Mouse (Mus musculus) limb, embryonic 14.5 days (tissue): Measurements from ENCODE around the gene Mms19. TPM values are rescaled to one million over a fixed set of nuclear protein-coding genes. Genes with fewer than 3 reads are reported as not detected.
A peak's percentile ranks its signal among the peaks of the same experiment; 100 is the strongest.

Experiments used
- ATAC-seq: fragments of 200-750 bp; cut with Nextera tagmentation; 2 replicates; pipeline ENCODE4 v1.8.0; 2017; ENCODE audit warnings: low read depth, moderate number of reproducible peaks, moderate TSS enrichment; ENCODE audit not compliant: low FRiP score
- DNase-seq: peaks from one replicate; pipeline ENCODE4 v3.0.0-alpha.2; 2015; ENCODE audit warnings: low spot score
- H3K27ac ChIP-seq: fragments of 300-500 bp; sonication (generic); replicated peaks from 2 replicates; pipeline ENCODE4 v1.5.1; 2014; ENCODE audit warnings: low read depth, mild to moderate bottlenecking, low read length, moderate library complexity, mixed read lengths
- H3K27me3 ChIP-seq: fragments of 300-500 bp; sonication (generic); 2 replicates; pipeline ENCODE4 v1.6.1; 2014; ENCODE audit warnings: low read length, mixed read lengths; ENCODE audit not compliant: control insufficient read depth, insufficient read depth
- H3K36me3 ChIP-seq: fragments of 300-500 bp; sonication (generic); 2 replicates; pipeline ENCODE4 v1.6.1; 2014; ENCODE audit warnings: mild to moderate bottlenecking, low read length, moderate library complexity, mixed read lengths; ENCODE audit not compliant: control insufficient read depth, insufficient read depth
- H3K4me1 ChIP-seq: fragments of 300-500 bp; sonication (generic); 2 replicates; pipeline ENCODE4 v1.6.1; 2014; ENCODE audit warnings: antibody characterized with exemption, low read length, mixed read lengths; ENCODE audit not compliant: control insufficient read depth, insufficient read depth
- H3K4me2 ChIP-seq: fragments of 300-500 bp; sonication (generic); replicated peaks from 2 replicates; pipeline ENCODE4 v1.6.1; 2014; ENCODE audit warnings: low read depth, mild to moderate bottlenecking, low read length, moderate library complexity; ENCODE audit not compliant: severe bottlenecking
- H3K4me3 ChIP-seq: fragments of 300-500 bp; sonication (generic); replicated peaks from 2 replicates; pipeline ENCODE4 v1.5.1; 2014; ENCODE audit warnings: low read length
- H3K9ac ChIP-seq: fragments of 300-500 bp; sonication (generic); 2 replicates; pipeline ENCODE4 v1.6.1; 2014; ENCODE audit warnings: mild to moderate bottlenecking, low read depth, low read length, moderate library complexity; ENCODE audit not compliant: severe bottlenecking
- H3K9me3 ChIP-seq: fragments of 300-500 bp; sonication (generic); 2 replicates; pipeline ENCODE4 v1.6.1; 2016; ENCODE audit warnings: low read length; ENCODE audit not compliant: control insufficient read depth
- POLR2A ChIP-seq: fragments of 200-500 bp; IDR thresholded peaks from 2 replicates; pipeline ENCODE4 v1.8.0; 2012; ENCODE audit warnings: inconsistent platforms, mild to moderate bottlenecking, moderate library complexity, borderline replicate concordance; ENCODE audit not compliant: insufficient read depth, insufficient read length; ENCODE audit errors: extremely low read depth
- WGBS: fragments of 180-500 bp; shearing (Covaris S2); extraction: QIAGEN DNeasy Blood & Tissue Kit; methylation state at CpG from one replicate; pipeline ENCODE4 v1.1.7; 2014; 5-methylcytosine and 5-hydroxymethylcytosine counted together
- polyA plus RNA-seq, 2 experiments: library from polyadenylated mRNA; depleted of rRNA in 1 of 2; stranded (reverse) in 1 of 2; unstranded in 1 of 2; fragments of >200 nt; fragmentation: Nextera tagmentation in 1 of 2; extraction: Ambion mirVana in 1 of 2; gene quantifications; 2 replicates each; pipeline versions ENCODE4 v1.2.1 to v1.2.3; 2012 to 2014

The Mms19 gene
- polyA plus RNA-seq, 2 experiments: 30.0 to 83.7 TPM

GRCm38 (mm10) chr19:42011123-42011522, 30.2 kb upstream of the Mms19 start:
- Histone ChIP-seq H3K27ac (no peak overlapping the region), H3K27me3 (no peaks in the 10 kb centered on the region), H3K4me3 (no peak overlapping the region), H3K9me3 (no peaks in the 10 kb centered on the region), H3K4me2 (no peak overlapping the region), H3K4me1 (peaks cover 18% of the 10 kb centered on the region), H3K36me3 (0 out of 2 replicates have a peak, but pooled peaks cover 3% of the 10 kb centered on the region), H3K9ac (no peak overlapping the region)
- WGBS: 76% methylated on average over 7 of the region's 7 CpGs
- ATAC-seq (no peak), DNase-seq (no peak)
- no peak for TF ChIP-seq POLR2A

- H3K36me3 ChIP-seq: 0 out of 2 replicates have a peak, but pooled peaks cover 3% of the 10 kb centered on the region
- no peak overlapping the region for H3K9ac ChIP-seq
- DNase-seq (no peak), ATAC-seq (no peak)
- no peak overlapping the region for H3K4me3 ChIP-seq
- WGBS: 72% methylated on average over 4 of the region's 4 CpGs
- peaks cover 20% of the 10 kb centered on the region for H3K4me1 ChIP-seq
- H3K27me3 ChIP-seq: no peaks in the 10 kb centered on the region
- H3K27ac ChIP-seq: no peak overlapping the region
- no peak overlapping the region for H3K4me2 ChIP-seq
- TF ChIP-seq POLR2A: no peak
- H3K9me3 ChIP-seq: no peaks in the 10 kb centered on the region
These were observed 29.5 kb upstream of the Mms19 start for GRCm38 (mm10) chr19:42010436-42010835.

- Histone ChIP-seq H3K27me3 (no peaks in the 10 kb centered on the region), H3K27ac (peak overlapping the region; percentile 9), H3K4me3 (no peak overlapping the region), H3K36me3 (0 out of 2 replicates have a peak, but pooled peaks cover 3% of the 10 kb centered on the region), H3K9me3 (no peaks in the 10 kb centered on the region), H3K4me2 (no peak overlapping the region), H3K4me1 (peaks cover 31% of the 10 kb centered on the region), H3K9ac (no peak overlapping the region; the same call in 1 of the 2 replicates)
- DNase-seq (no peak), ATAC-seq (no peak; the same call in 1 of the 2 replicates)
- TF ChIP-seq POLR2A: no peak
- 21% methylated on average over 7 of the region's 7 CpGs for WGBS
These were observed 28.1 kb upstream of the Mms19 start for GRCm38 (mm10) chr19:42009067-42009466.

GRCm38 (mm10) chr19:42008586-42008985, 27.6 kb upstream of the Mms19 start:
- Histone ChIP-seq H3K27me3 (no peaks in the 10 kb centered on the region), H3K4me3 (no peak overlapping the region), H3K9me3 (no peaks in the 10 kb centered on the region), H3K36me3 (0 out of 2 replicates have a peak, but pooled peaks cover 3% of the 10 kb centered on the region), H3K27ac (peak overlapping the region; percentile 9; the same call in 1 of the 2 replicates), H3K9ac (no peak overlapping the region), H3K4me2 (no peak overlapping the region), H3K4me1 (peaks cover 32% of the 10 kb centered on the region)
- no peak for ATAC-seq
- 47% methylated on average over 3 of the region's 3 CpGs for WGBS
- TF ChIP-seq POLR2A: no peak
- no peak for DNase-seq

GRCm38 (mm10) chr19:42006568-42006967, 25.6 kb upstream of the Mms19 start:
- Histone ChIP-seq H3K27me3 (no peaks in the 10 kb centered on the region), H3K4me3 (no peak overlapping the region), H3K9me3 (no peaks in the 10 kb centered on the region), H3K4me2 (no peak overlapping the region), H3K9ac (no peak overlapping the region), H3K36me3 (no peaks in the 10 kb centered on the region), H3K4me1 (peaks cover 35% of the 10 kb centered on the region), H3K27ac (no peak overlapping the region)
- WGBS: 51% methylated on average over 8 of the region's 8 CpGs
- ATAC-seq (no peak), DNase-seq (no peak)
- TF ChIP-seq POLR2A: no peak

- 83% methylated on average over 3 of the region's 3 CpGs for WGBS
These were observed 24.7 kb upstream of the Mms19 start for GRCm38 (mm10) chr19:42005616-42006015.

More at GRCm38 (mm10) chr19:42005616-42006015, 24.7 kb upstream of the Mms19 start:
- no peak for TF ChIP-seq POLR2A
- Histone ChIP-seq H3K9ac (no peak overlapping the region), H3K4me2 (no peak overlapping the region), H3K4me1 (peaks cover 43% of the 10 kb centered on the region), H3K36me3 (no peaks in the 10 kb centered on the region), H3K27ac (no peak overlapping the region), H3K4me3 (no peak overlapping the region), H3K9me3 (no peaks in the 10 kb centered on the region), H3K27me3 (no peaks in the 10 kb centered on the region)
- DNase-seq (no peak), ATAC-seq (no peak)
